Comparison of ENCODE assay signal across 8 mouse cellular contexts in genomic region chr5:43837372-43837771, GRCm38 (mm10). TPM values are rescaled to one million over a fixed set of nuclear protein-coding genes. Genes with fewer than 3 reads are reported as not detected.
DNase-seq lines count a peak whose midpoint lies in the region; ATAC-seq and TF ChIP-seq lines count a peak whose summit lies in the region.
"Had no signal": no experiment of that assay in that cellular context is flagged by ENCODE, and none has a peak within 500 bp of the region (broad histone marks: within the 10 kb centered on the region; RNA-seq: fewer than 3 reads in every experiment).

No protein-coding gene starts in this region.

- no peak overlapping the region for H3K27ac ChIP-seq in liver, adult 2 months (replicated peaks; ENCODE audit: insufficient read depth, low read depth, low read length)
- no peak overlapping the region for H3K27ac ChIP-seq in liver, embryonic 11.5 days (ENCODE audit: low read depth, low read length)
- no peak overlapping the region for H3K27ac ChIP-seq in MEL (ENCODE audit: control insufficient read depth, low read depth, low read length)
- H3K27ac ChIP-seq in embryonic facial prominence, embryonic 11.5 days (replicated peaks; ENCODE audit: low read depth, low read length) = no peak overlapping the region
- no peak overlapping the region for H3K27ac ChIP-seq in liver, embryonic 13.5 days

- no peaks in the 10 kb centered on the region for H3K79me2 ChIP-seq in liver, adult 2 months (ENCODE audit: control insufficient read depth, insufficient read depth, low read length)
- H3K79me2 ChIP-seq in MEL (ENCODE audit: control insufficient read depth, insufficient read depth, low read length, poor library complexity) = no peaks in the 10 kb centered on the region

- H3K27me3 ChIP-seq in liver, adult 2 months (ENCODE audit: control insufficient read depth, insufficient read depth, low read length) = no peaks in the 10 kb centered on the region
- no peaks in the 10 kb centered on the region for H3K27me3 ChIP-seq in liver, embryonic 11.5 days (replicated peaks; ENCODE audit: control insufficient read depth, insufficient read depth, low read length)
- no peaks in the 10 kb centered on the region for H3K27me3 ChIP-seq in MEL (ENCODE audit: control insufficient read depth in 1 of 2, insufficient read depth in 2 of 2, low read length in 2 of 2)
- no peaks in the 10 kb centered on the region for H3K27me3 ChIP-seq in embryonic facial prominence, embryonic 11.5 days (ENCODE audit: control insufficient read depth, insufficient read depth, low read length)
- no peaks in the 10 kb centered on the region for H3K27me3 ChIP-seq in liver, embryonic 13.5 days

- peak; percentile 52 for TF ChIP-seq CTCF in liver, adult 2 months (IDR thresholded peaks at IDR 0.05; ENCODE audit: low read depth, low read length)
- TF ChIP-seq CTCF in MEL (IDR thresholded peaks at IDR 0.05 in 2 of 3, conservative IDR thresholded peaks at IDR 0.05 in 1 of 3; ENCODE audit: control insufficient read depth in 1 of 3, insufficient read depth in 1 of 3, low read depth in 2 of 3, low read length in 3 of 3, poor library complexity in 1 of 3, severe bottlenecking in 1 of 3) = peak; percentile 79 to 94 (median 85)

- no peak for ATAC-seq in liver, embryonic 11.5 days (replicated peaks; ENCODE audit: low FRiP score)
- ATAC-seq in embryonic facial prominence, embryonic 11.5 days (replicated peaks; ENCODE audit: insufficient number of reproducible peaks, low FRiP score, low TSS enrichment, low read depth) = no peak
- no peak for ATAC-seq in liver, embryonic 13.5 days (ENCODE audit: low read depth)

- TF ChIP-seq EP300 in MEL (IDR thresholded peaks at IDR 0.05; ENCODE audit: low read depth in 1 of 2, low read length in 2 of 2) = no peak

- no peaks in the 10 kb centered on the region for H3K36me3 ChIP-seq in liver, adult 2 months (ENCODE audit: control insufficient read depth, insufficient read depth, low read length)
- no peaks in the 10 kb centered on the region for H3K36me3 ChIP-seq in liver, embryonic 11.5 days (ENCODE audit: control insufficient read depth, insufficient read depth, low read length)
- H3K36me3 ChIP-seq in MEL (ENCODE audit: control insufficient read depth in 1 of 2, insufficient read depth in 2 of 2, low read length in 2 of 2) = no peaks in the 10 kb centered on the region; a peak in 1 of 4 replicates
- H3K36me3 ChIP-seq in embryonic facial prominence, embryonic 11.5 days (replicated peaks; ENCODE audit: control insufficient read depth, insufficient read depth, low read depth, low read length) = no peaks in the 10 kb centered on the region
- no peaks in the 10 kb centered on the region for H3K36me3 ChIP-seq in liver, embryonic 13.5 days

- no peak overlapping the region for H3K9ac ChIP-seq in liver, adult 2 months (ENCODE audit: low read depth, low read length)
- no peak overlapping the region for H3K9ac ChIP-seq in liver, embryonic 11.5 days (ENCODE audit: low read depth, low read length)
- no peak overlapping the region for H3K9ac ChIP-seq in MEL (ENCODE audit: control insufficient read depth, low read depth, low read length, poor library complexity, severe bottlenecking)
- no peak overlapping the region for H3K9ac ChIP-seq in embryonic facial prominence, embryonic 11.5 days (replicated peaks; ENCODE audit: low read length)
- H3K9ac ChIP-seq in liver, embryonic 13.5 days = no peak overlapping the region

- no peak for TF ChIP-seq POLR2A in liver, adult 2 months (IDR thresholded peaks at IDR 0.05; ENCODE audit: extremely low read depth, insufficient read depth, low read length)
- TF ChIP-seq POLR2A in MEL (IDR thresholded peaks at IDR 0.05; ENCODE audit: control insufficient read depth in 1 of 2, insufficient read depth in 1 of 2, low read depth in 1 of 2, low read length in 2 of 2, poor library complexity in 1 of 2) = no peak

- no peak overlapping the region for H3K4me2 ChIP-seq in liver, embryonic 11.5 days
- H3K4me2 ChIP-seq in embryonic facial prominence, embryonic 11.5 days (ENCODE audit: low read depth, low read length) = no peak overlapping the region
- no peak overlapping the region for H3K4me2 ChIP-seq in liver, embryonic 13.5 days

- no peaks in the 10 kb centered on the region; the same call in 1 of the 2 replicates for H3K4me1 ChIP-seq in liver, adult 2 months (ENCODE audit: control insufficient read depth, insufficient read depth, low read length)
- no peaks in the 10 kb centered on the region; the same call in 1 of the 2 replicates for H3K4me1 ChIP-seq in liver, embryonic 11.5 days (replicated peaks; ENCODE audit: control insufficient read depth, insufficient read depth, low read length)
- peaks cover 0 to 2% of the 10 kb centered on the region in 2 experiments; a peak in 1 of 4 replicates for H3K4me1 ChIP-seq in MEL (ENCODE audit: control insufficient read depth in 1 of 2, insufficient read depth in 2 of 2, low read length in 2 of 2)
- no peaks in the 10 kb centered on the region for H3K4me1 ChIP-seq in embryonic facial prominence, embryonic 11.5 days (ENCODE audit: control insufficient read depth, insufficient read depth, low read length)
- no peaks in the 10 kb centered on the region for H3K4me1 ChIP-seq in liver, embryonic 13.5 days (replicated peaks)

- no peak overlapping the region for H3K4me3 ChIP-seq in liver, adult 2 months (ENCODE audit: insufficient read depth, low read depth, low read length)
- no peak overlapping the region for H3K4me3 ChIP-seq in liver, embryonic 11.5 days (ENCODE audit: low read depth, low read length)
- no peak overlapping the region for H3K4me3 ChIP-seq in MEL (ENCODE audit: control insufficient read depth in 1 of 2, insufficient read depth in 1 of 2, low read depth in 2 of 2, low read length in 2 of 2)
- H3K4me3 ChIP-seq in embryonic facial prominence, embryonic 11.5 days (ENCODE audit: low read depth, low read length) = no peak overlapping the region
- H3K4me3 ChIP-seq in liver, embryonic 13.5 days (replicated peaks) = no peak overlapping the region

- no peaks in the 10 kb centered on the region for H3K9me3 ChIP-seq in liver, embryonic 11.5 days (ENCODE audit: control insufficient read depth, low read length)
- no peaks in the 10 kb centered on the region for H3K9me3 ChIP-seq in MEL (replicated peaks; ENCODE audit: insufficient read depth, low read length)
- H3K9me3 ChIP-seq in embryonic facial prominence, embryonic 11.5 days (replicated peaks; ENCODE audit: control insufficient read depth, low read length) = no peaks in the 10 kb centered on the region
- no peaks in the 10 kb centered on the region for H3K9me3 ChIP-seq in liver, embryonic 13.5 days (replicated peaks)

- WGBS in liver, adult 2 months = 59% methylated on average over 5 of the region's 5 CpGs
- WGBS in liver, embryonic 11.5 days = 44% methylated on average over 5 of the region's 5 CpGs
- WGBS in embryonic facial prominence, embryonic 11.5 days = 45% methylated on average over 5 of the region's 5 CpGs
- WGBS in liver, embryonic 13.5 days (ENCODE audit: insufficient replicate concordance) = 25% methylated on average over 5 of the region's 5 CpGs

- TF ChIP-seq RAD21 in MEL (IDR thresholded peaks at IDR 0.05; ENCODE audit: low read depth, low read length) = peak; percentile 62

- DNase-seq in liver, adult 2 months (ENCODE audit: extremely low read depth, low read depth, low spot score) = peak; percentile 25
- no peak for DNase-seq in liver, embryonic 11.5 days (ENCODE audit: low spot score)
- peak; percentile 76 for DNase-seq in MEL (ENCODE audit: low read depth, low spot score)
- peak; percentile 57 for DNase-seq in brain, adult 2 months (ENCODE audit: low read depth, low spot score)
- peak; percentile 72 for DNase-seq in embryonic facial prominence, embryonic 11.5 days (ENCODE audit: low spot score)
- DNase-seq in liver, embryonic 13.5 days = peak; percentile 5
- peak; percentile 30 to 62 for DNase-seq in spleen, postnatal 36 days (ENCODE audit: low spot score in 2 of 2)

TF ChIP-seq in MEL, 35 proteins besides CTCF, POLR2A, EP300 and RAD21 (continues in another document):
- TF ChIP-seq POLR2AphosphoS2 (IDR thresholded peaks at IDR 0.05; ENCODE audit: low read length) (no peak), RCOR1 (IDR thresholded peaks at IDR 0.05; ENCODE audit: low read depth, low read length) (peak; percentile 44; the same call in 1 of the 2 replicates), E2F4 (IDR thresholded peaks at IDR 0.05; ENCODE audit: borderline replicate concordance, low read depth, low read length) (no peak), BHLHE40 (IDR thresholded peaks at IDR 0.05; ENCODE audit: borderline replicate concordance, low read depth, low read length) (no peak), JUND (IDR thresholded peaks at IDR 0.05; ENCODE audit: low read depth, low read length) (no peak), ZNF384 (IDR thresholded peaks at IDR 0.05; ENCODE audit: low read depth, low read length) (no peak)

RNA-seq across cellular contexts. Expression of gene Fbxl5, which starts 15.9 kb away (rescaled TPM):
- total RNA-seq in liver, adult 2 months (2014; rRNA removed) = 38.9 and 41.8 TPM in 2 replicates
- polyA plus RNA-seq in liver, adult 2 months (2012; rRNA removed) = 13.2 and 17.4 TPM in 2 replicates
- polyA plus RNA-seq in liver, embryonic 11.5 days (2014; fragmentation: Nextera tagmentation; extraction: Ambion mirVana) = 36.5 and 40.3 TPM in 2 replicates
- 25.7 and 29.4 TPM in 2 replicates for total RNA-seq in MEL (2012; rRNA removed)
- polyA plus RNA-seq in MEL (2012; ENCODE audit: insufficient read depth in 1 of 2, insufficient read length in 2 of 2, low read depth in 1 of 2, low replicate concordance in 2 of 2, missing spikeins in 1 of 2) = 10 to 100 TPM in 1 of 2 experiments, not detected in 1; 22.8 TPM
- 71.3 and 83.4 TPM in 2 replicates for polyA plus RNA-seq in embryonic facial prominence, embryonic 11.5 days (2014; fragmentation: Nextera tagmentation; extraction: Ambion mirVana)
- polyA plus RNA-seq in liver, embryonic 13.5 days (2015; fragmentation: Nextera tagmentation; extraction: Ambion mirVana) = 22.3 and 28.4 TPM in 2 replicates

RNA-seq across cellular contexts. Expression of gene Bst1, which starts 18.7 kb away (rescaled TPM):
- 0.18 and 0.20 TPM in 2 replicates for total RNA-seq in liver, adult 2 months (2014; rRNA removed)
- polyA plus RNA-seq in liver, adult 2 months (2012; rRNA removed) = 0.16 and 0.47 TPM in 2 replicates
- 0.36 TPM in 1 of 2 replicates, not detected in the other for polyA plus RNA-seq in liver, embryonic 11.5 days (2014; fragmentation: Nextera tagmentation; extraction: Ambion mirVana)
- total RNA-seq in MEL (2012; rRNA removed) = not detected in 2 replicates
- polyA plus RNA-seq in MEL (2012; ENCODE audit: insufficient read depth in 1 of 2, insufficient read length in 2 of 2, low read depth in 1 of 2, low replicate concordance in 2 of 2, missing spikeins in 1 of 2) = not detected
- polyA plus RNA-seq in embryonic facial prominence, embryonic 11.5 days (2014; fragmentation: Nextera tagmentation; extraction: Ambion mirVana) = 0.15 TPM in 1 of 2 replicates, not detected in the other
- 0.16 and 0.35 TPM in 2 replicates for polyA plus RNA-seq in liver, embryonic 13.5 days (2015; fragmentation: Nextera tagmentation; extraction: Ambion mirVana)
- total RNA-seq: left cerebral cortex, postnatal 10 days had no signal

RNA-seq across cellular contexts. Expression of gene Cd38, which starts 31.0 kb away (rescaled TPM):
- 15.9 and 17.8 TPM in 2 replicates for total RNA-seq in liver, adult 2 months (2014; rRNA removed)
- polyA plus RNA-seq in liver, adult 2 months (2012; rRNA removed) = 4.3 and 4.8 TPM in 2 replicates
- polyA plus RNA-seq in liver, embryonic 11.5 days (2014; fragmentation: Nextera tagmentation; extraction: Ambion mirVana) = 22.0 and 25.0 TPM in 2 replicates
- not detected in 2 replicates for total RNA-seq in MEL (2012; rRNA removed)
- not detected for polyA plus RNA-seq in MEL (2012; ENCODE audit: insufficient read depth in 1 of 2, insufficient read length in 2 of 2, low read depth in 1 of 2, low replicate concordance in 2 of 2, missing spikeins in 1 of 2)
- polyA plus RNA-seq in embryonic facial prominence, embryonic 11.5 days (2014; fragmentation: Nextera tagmentation; extraction: Ambion mirVana) = 9.9 and 10.7 TPM in 2 replicates
- polyA plus RNA-seq in liver, embryonic 13.5 days (2015; fragmentation: Nextera tagmentation; extraction: Ambion mirVana) = 10.9 and 13.3 TPM in 2 replicates
